Comparison of ENCODE assay signal across 1 mouse cellular context in genomic region chr17:32364850-32365249, GRCm38 (mm10).
A peak's percentile ranks its signal among the peaks of the same experiment; 100 is the strongest.
TF ChIP-seq lines count a peak whose summit lies in the region.

No protein-coding gene starts in this region.

TF ChIP-seq in MEL, 35 proteins besides CTCF, POLR2A, EP300 and RAD21 (continued from another document):
- TF ChIP-seq ZMIZ1 (IDR thresholded peaks at IDR 0.05; ENCODE audit: low read depth, low read length): no peak
- no peak for TF ChIP-seq HCFC1 (IDR thresholded peaks at IDR 0.05; ENCODE audit: low read depth, low read length)
- TF ChIP-seq SIN3A (IDR thresholded peaks at IDR 0.05; ENCODE audit: low read length): peak; percentile 41
- no peak for TF ChIP-seq ZKSCAN1 (IDR thresholded peaks at IDR 0.05; ENCODE audit: low read depth, low read length)
- TF ChIP-seq JUND (IDR thresholded peaks at IDR 0.05; ENCODE audit: low read depth, low read length): no peak
- TF ChIP-seq E2F4 (IDR thresholded peaks at IDR 0.05; ENCODE audit: borderline replicate concordance, low read depth, low read length): no peak
- TF ChIP-seq RCOR1 (IDR thresholded peaks at IDR 0.05; ENCODE audit: low read depth, low read length): no peak
- no peak for TF ChIP-seq NRF1 (IDR thresholded peaks at IDR 0.05; ENCODE audit: insufficient read depth, low read depth, low read length, poor library complexity, severe bottlenecking)
- peak; percentile 36; the same call in 1 of the 2 replicates for TF ChIP-seq MAZ (IDR thresholded peaks at IDR 0.05; ENCODE audit: low read depth, low read length)
